Mouse (Mus musculus): ENCODE data around the gene Mutyh. TPM values are rescaled to one million over a fixed set of nuclear protein-coding genes. Genes with fewer than 3 reads are reported as not detected.

Gene Mutyh
- polyA plus RNA-seq, 1 experiment from 2014 or later = 1.7 TPM

GRCm38 (mm10) chr4:116815276-116815675 is 7.8 kb downstream of the Mutyh start:
- Histone ChIP-seq H3K36me3 (replicated peaks; ENCODE audit: insufficient read depth, low read length) (no peaks in the 10 kb centered on the region; the same call in 1 of the 2 replicates), H3K4me3 (ENCODE audit: low read depth, low read length) (no peak overlapping the region), H3K4me1 (ENCODE audit: insufficient read depth) (no peaks in the 10 kb centered on the region), H3K9ac (replicated peaks) (no peak overlapping the region), H3K27me3 (ENCODE audit: insufficient read depth, low read length) (peaks cover 8% of the 10 kb centered on the region), H3K9me3 (ENCODE audit: low read length) (no peaks in the 10 kb centered on the region), H3K4me2 (ENCODE audit: low read depth, low read length) (no peak overlapping the region), H3K27ac (ENCODE audit: low read depth) (no peak overlapping the region)
- no peak for ATAC-seq
- DNase-seq = no peak
- no peak for TF ChIP-seq EP300 (IDR thresholded peaks at IDR 0.05; ENCODE audit: low read depth)
- TF ChIP-seq CTCF (IDR thresholded peaks at IDR 0.05; ENCODE audit: low read depth) = no peak
- 81% methylated on average over 5 of the region's 5 CpGs for WGBS (ENCODE audit: insufficient replicate concordance)

DNA sequence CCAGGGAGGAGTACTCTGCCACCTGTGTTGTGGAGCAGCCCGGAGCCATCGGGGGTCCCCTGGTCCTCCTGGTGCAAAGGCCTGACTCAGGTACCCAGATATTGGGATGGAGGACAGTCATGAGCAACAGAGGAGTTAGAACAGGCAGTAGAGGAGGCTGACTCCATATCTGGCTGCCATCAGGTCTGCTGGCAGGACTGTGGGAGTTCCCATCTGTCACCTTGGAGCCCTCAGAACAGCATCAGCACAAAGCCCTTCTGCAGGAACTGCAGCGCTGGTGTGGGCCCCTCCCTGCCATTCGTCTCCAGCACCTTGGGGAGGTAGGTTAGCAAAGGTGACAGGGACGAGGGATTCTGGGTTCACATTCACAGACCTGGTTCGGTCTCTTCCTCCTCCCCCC is 10.0 kb downstream of the Mutyh start:
- no peak overlapping the region for H3K9ac ChIP-seq (replicated peaks)
- H3K9me3 ChIP-seq (ENCODE audit: low read length) = no peaks in the 10 kb centered on the region
- H3K4me3 ChIP-seq (ENCODE audit: low read depth, low read length) = no peak overlapping the region
- H3K27ac ChIP-seq (ENCODE audit: low read depth) = no peak overlapping the region
- H3K27me3 ChIP-seq (ENCODE audit: insufficient read depth, low read length) = peaks cover 17% of the 10 kb centered on the region
- peaks cover 11% of the 10 kb centered on the region for H3K4me1 ChIP-seq (ENCODE audit: insufficient read depth)
- H3K36me3 ChIP-seq (replicated peaks; ENCODE audit: insufficient read depth, low read length) = no peaks in the 10 kb centered on the region; the same call in 1 of the 2 replicates
- DNase-seq (no peak), ATAC-seq (no peak)
- H3K4me2 ChIP-seq (ENCODE audit: low read depth, low read length) = no peak overlapping the region
- TF ChIP-seq CTCF (IDR thresholded peaks at IDR 0.05; ENCODE audit: low read depth) (no peak), EP300 (IDR thresholded peaks at IDR 0.05; ENCODE audit: low read depth) (no peak)
- 77% methylated on average over 6 of the region's 6 CpGs for WGBS (ENCODE audit: insufficient replicate concordance)

- H3K27me3 ChIP-seq (ENCODE audit: insufficient read depth, low read length) = peaks cover 17% of the 10 kb centered on the region
- H3K9me3 ChIP-seq (ENCODE audit: low read length) = no peaks in the 10 kb centered on the region
- ATAC-seq = no peak
- H3K4me2 ChIP-seq (ENCODE audit: low read depth, low read length) = peak overlapping the region; percentile 87
- H3K4me3 ChIP-seq (ENCODE audit: low read depth, low read length) = peak overlapping the region; percentile 60
- H3K36me3 ChIP-seq (replicated peaks; ENCODE audit: insufficient read depth, low read length) = no peaks in the 10 kb centered on the region; the same call in 1 of the 2 replicates
- H3K4me1 ChIP-seq (ENCODE audit: insufficient read depth) = peaks cover 16% of the 10 kb centered on the region
- no peak overlapping the region for H3K27ac ChIP-seq (ENCODE audit: low read depth)
- H3K9ac ChIP-seq (replicated peaks) = no peak overlapping the region
- 34% methylated on average over 32 of the region's 32 CpGs for WGBS (ENCODE audit: insufficient replicate concordance)
- DNase-seq = no peak
- no peak for TF ChIP-seq CTCF (IDR thresholded peaks at IDR 0.05; ENCODE audit: low read depth)
- no peak for TF ChIP-seq EP300 (IDR thresholded peaks at IDR 0.05; ENCODE audit: low read depth)
Measured at GRCm38 (mm10) chr4:116819968-116820901, 12.7 kb downstream of the Mutyh start.

DNA sequence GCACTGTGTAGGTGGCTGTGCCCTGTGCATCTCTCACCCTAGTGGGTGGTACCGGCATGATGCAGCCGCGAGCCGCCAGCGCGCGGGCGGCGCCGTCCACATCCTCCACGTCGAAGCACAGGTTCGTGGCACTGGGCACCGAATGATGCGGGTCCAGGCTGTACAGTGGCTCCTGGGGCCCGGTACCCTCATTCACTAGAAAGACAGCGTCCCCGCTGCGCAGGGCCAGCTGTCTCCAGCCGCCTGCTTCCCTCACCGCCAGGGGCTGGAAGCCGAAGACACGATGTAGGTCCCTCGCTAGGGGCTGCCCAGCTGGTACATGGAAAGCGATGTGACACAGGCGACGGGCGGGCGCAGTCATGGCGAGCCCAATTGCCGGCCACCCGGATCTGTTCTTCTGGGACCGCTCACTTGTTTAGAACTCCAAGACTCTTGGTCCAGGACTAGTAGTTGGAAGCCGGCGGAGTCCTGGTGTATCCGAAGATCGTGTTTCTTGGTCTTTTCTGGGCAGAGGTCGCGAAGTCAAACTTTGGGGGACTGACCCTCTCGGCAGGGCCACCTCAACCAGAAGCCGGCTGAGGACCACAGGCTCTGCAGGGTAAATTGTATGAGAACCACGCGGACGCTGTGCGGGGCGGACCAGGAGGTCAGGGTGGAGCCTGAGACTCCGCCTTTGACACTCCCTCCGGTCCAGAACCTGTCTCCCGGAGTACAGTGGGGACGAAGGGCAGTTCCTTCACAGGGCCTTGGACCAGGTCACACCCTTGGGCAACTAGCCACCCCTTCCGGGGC is 13.6 kb downstream of the Mutyh start:
- H3K36me3 ChIP-seq (replicated peaks; ENCODE audit: insufficient read depth, low read length) = no peaks in the 10 kb centered on the region; the same call in 1 of the 2 replicates
- peaks cover 18% of the 10 kb centered on the region for H3K4me1 ChIP-seq (ENCODE audit: insufficient read depth)
- H3K4me2 ChIP-seq (ENCODE audit: low read depth, low read length) = peak overlapping the region; percentile 87
- H3K4me3 ChIP-seq (ENCODE audit: low read depth, low read length) = peak overlapping the region; percentile 60
- peak overlapping the region; percentile 65 for H3K9ac ChIP-seq (replicated peaks)
- under 1% methylated on average over 51 of the region's 51 CpGs for WGBS (ENCODE audit: insufficient replicate concordance)
- no peaks in the 10 kb centered on the region for H3K9me3 ChIP-seq (ENCODE audit: low read length)
- TF ChIP-seq CTCF (IDR thresholded peaks at IDR 0.05; ENCODE audit: low read depth) (no peak), EP300 (IDR thresholded peaks at IDR 0.05; ENCODE audit: low read depth) (no peak)
- DNase-seq (peak; percentile 77), ATAC-seq (peak; percentile 76)
- H3K27me3 ChIP-seq (ENCODE audit: insufficient read depth, low read length) = peaks cover 17% of the 10 kb centered on the region
- no peak overlapping the region for H3K27ac ChIP-seq (ENCODE audit: low read depth)

DNA sequence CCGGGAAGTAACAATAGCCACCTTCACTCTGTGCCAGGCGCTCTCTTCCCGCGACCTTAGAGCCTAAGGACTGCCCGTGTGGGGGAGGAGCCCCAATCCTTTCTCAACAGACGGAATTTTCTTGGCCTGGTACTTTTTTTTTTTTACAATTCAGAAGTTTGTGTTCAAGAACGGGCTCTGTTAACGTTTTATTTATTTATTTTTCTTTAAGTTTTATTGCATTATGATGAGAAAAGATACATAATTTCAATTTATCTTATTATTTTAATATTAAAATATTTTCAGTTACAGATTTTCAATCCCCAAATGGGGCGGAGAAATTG is 14.1 kb downstream of the Mutyh start, which contains the start of gene Hpdl:
Gene Hpdl, minus strand, starts transcription at position 14 of the 323 bp plus-strand sequence.
- peaks cover 18% of the 10 kb centered on the region for H3K4me1 ChIP-seq (ENCODE audit: insufficient read depth)
- WGBS (ENCODE audit: insufficient replicate concordance) = 13% methylated on average over 9 of the region's 9 CpGs

GRCm38 (mm10) chr4:116824541-116825004 is 17.1 kb downstream of the Mutyh start:
- H3K4me2 ChIP-seq (ENCODE audit: low read depth, low read length) = peak overlapping the region; percentile 91
- peak overlapping the region; percentile 75 for H3K9ac ChIP-seq (replicated peaks)
- H3K4me1 ChIP-seq (ENCODE audit: insufficient read depth) = peaks cover 18% of the 10 kb centered on the region
- ATAC-seq (peak; percentile 64), DNase-seq (peak; percentile 66)
- peaks cover 14% of the 10 kb centered on the region for H3K27me3 ChIP-seq (ENCODE audit: insufficient read depth, low read length)
- WGBS (ENCODE audit: insufficient replicate concordance) = under 1% methylated on average over 29 of the region's 29 CpGs
- no peaks in the 10 kb centered on the region for H3K9me3 ChIP-seq (ENCODE audit: low read length)
- H3K4me3 ChIP-seq (ENCODE audit: low read depth, low read length) = peak overlapping the region; percentile 73
- TF ChIP-seq EP300 (IDR thresholded peaks at IDR 0.05; ENCODE audit: low read depth) (no peak), CTCF (IDR thresholded peaks at IDR 0.05; ENCODE audit: low read depth) (no peak)
- H3K36me3 ChIP-seq (replicated peaks; ENCODE audit: insufficient read depth, low read length) = no peaks in the 10 kb centered on the region
- H3K27ac ChIP-seq (ENCODE audit: low read depth) = peak overlapping the region; percentile 80

More for the DNA sequence above, 14.1 kb downstream of the Mutyh start, which contains the start of gene Hpdl:
- H3K27ac ChIP-seq (ENCODE audit: low read depth) = no peak within 1 kb of the TSS
- no peaks in the 10 kb centered on the region for H3K9me3 ChIP-seq (ENCODE audit: low read length)
- H3K9ac ChIP-seq (replicated peaks) = peak within 1 kb of the TSS; percentile 65
- peaks cover 17% of the 10 kb centered on the region for H3K27me3 ChIP-seq (ENCODE audit: insufficient read depth, low read length)
- peak within 1 kb of the TSS; percentile 87 for H3K4me2 ChIP-seq (ENCODE audit: low read depth, low read length)
- peak within 1 kb of the TSS; percentile 60 for H3K4me3 ChIP-seq (ENCODE audit: low read depth, low read length)
- no peak for DNase-seq
- ATAC-seq = peak; percentile 38; the same call in 1 of the 2 replicates
- no peaks in the 10 kb centered on the region for H3K36me3 ChIP-seq (replicated peaks; ENCODE audit: insufficient read depth, low read length)
- TF ChIP-seq EP300 (IDR thresholded peaks at IDR 0.05; ENCODE audit: low read depth) = no peak
- TF ChIP-seq CTCF (IDR thresholded peaks at IDR 0.05; ENCODE audit: low read depth) = no peak
